Mouse (Mus musculus) hematopoietic stem cell, adult 5-6 weeks (primary cell): ENCODE data around the gene Eya2. TPM values are rescaled to one million over a fixed set of nuclear protein-coding genes. Genes with fewer than 3 reads are reported as not detected.
"Not testable (repeated sequence)": the region's sequence is repeated elsewhere in the genome, so short reads cannot be mapped to it uniquely, and the experiment has no call there.

Experiments used
- ATAC-seq, 2 experiments: fragments of 125-278 bp in 1 of 2; replicated peaks in 1 of 2; 2 replicates each; pipeline ENCODE4 v1.8.0; 2016 to 2017; ENCODE audit warnings: inconsistent platforms in 2 of 2, mild to moderate bottlenecking in 2 of 2, moderate number of reproducible peaks in 2 of 2, low read depth in 1 of 2, moderate TSS enrichment in 1 of 2; ENCODE audit not compliant: low FRiP score in 2 of 2, poor library complexity in 2 of 2, severe bottlenecking in 2 of 2, insufficient read depth in 1 of 2, low TSS enrichment in 1 of 2
- total RNA-seq: library from RNA; stranded (forward); fragments of 172-1452, 232-1000 nt; gene quantifications from 2 replicates; pipeline ENCODE4 v1.2.3, GENCODE M21; 2017

The Eya2 gene
- total RNA-seq = 32.9 and 38.1 TPM in 2 replicates

DNA sequence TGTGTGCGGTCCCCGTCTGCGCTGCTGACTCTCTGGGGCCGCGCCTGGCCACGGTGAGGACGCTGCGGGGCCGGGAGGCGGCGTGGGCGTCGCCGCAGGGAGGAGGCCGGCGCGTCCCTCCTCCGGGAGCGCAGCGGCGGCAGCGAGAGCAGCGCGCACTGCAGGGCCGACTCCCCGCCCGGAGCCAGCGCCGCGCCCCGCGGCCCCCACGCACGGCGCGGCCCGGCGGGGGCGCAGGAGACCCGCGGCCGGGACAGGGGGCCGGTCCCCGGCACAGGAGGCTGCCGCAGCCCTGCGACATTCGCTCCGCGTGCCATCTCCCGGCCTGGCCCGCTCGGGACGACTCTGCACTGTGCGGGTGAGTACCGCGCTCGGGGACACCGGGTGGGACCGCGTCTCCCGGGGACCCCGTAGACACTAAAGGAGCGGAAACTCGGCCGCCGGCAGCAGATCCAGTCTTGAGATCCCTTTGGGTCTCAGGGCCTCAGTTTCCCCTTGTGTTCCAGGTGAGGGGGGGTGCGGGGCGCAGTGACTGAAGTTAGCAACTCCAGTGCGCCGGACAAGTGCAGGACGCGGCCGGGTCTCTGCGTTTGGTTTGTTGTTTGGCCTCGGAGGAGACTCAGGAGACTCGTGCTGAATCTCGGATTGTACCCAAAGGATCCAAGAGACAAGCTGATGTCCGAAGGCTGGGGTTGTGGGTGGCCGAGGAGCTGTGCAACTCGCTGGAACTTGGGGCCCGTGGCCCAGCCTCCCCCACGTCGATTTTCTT lies at the start of gene Eya2:
Gene Eya2 (plus strand): TSS at position 126 of the 769 bp plus-strand sequence.
- ATAC-seq = 0 out of 4 replicates have a peak, but pooled peaks of 1 of the 2 experiments have one; percentile 12

DNA sequence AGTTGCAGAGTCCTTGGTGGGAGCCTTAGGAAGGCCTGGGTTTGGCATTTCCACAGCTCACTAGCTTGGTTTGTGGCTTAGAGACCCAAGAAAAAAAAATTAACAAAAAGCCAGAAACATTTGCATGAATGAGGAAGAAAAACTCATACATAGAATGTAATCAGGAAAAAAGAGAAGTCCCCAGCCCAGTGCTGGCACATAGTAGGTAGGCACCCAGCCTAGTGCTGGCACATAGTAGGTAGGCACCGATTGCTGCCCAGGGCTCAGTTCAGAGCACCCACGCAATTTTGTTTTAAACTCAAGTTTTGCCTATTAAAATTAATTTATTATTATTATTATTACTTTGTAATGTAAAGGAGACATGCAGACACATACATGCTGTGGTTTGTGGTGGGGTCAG lies 49.1 kb upstream of the Eya2 start:
- ATAC-seq = no peak

DNA sequence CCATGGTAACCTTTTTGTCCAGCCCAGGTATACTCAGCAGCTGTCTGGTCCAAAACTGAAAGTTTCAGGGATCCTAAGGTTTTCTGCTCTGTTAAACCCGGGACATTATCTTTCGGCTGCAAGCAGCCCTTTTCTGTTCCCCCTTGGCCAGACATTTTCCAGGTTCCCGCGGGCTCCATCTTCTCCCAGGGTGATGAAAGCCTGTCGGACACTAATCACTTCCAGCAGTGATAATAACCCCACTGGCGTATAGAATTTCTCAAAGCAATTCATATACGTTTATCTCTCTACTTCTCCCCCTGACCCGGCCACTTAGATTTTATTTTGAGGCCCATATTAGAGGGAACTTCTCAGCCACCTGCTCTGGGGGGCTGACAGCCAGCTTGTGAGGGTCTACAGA lies 48.5 kb upstream of the Eya2 start:
- no peak for ATAC-seq

DNA sequence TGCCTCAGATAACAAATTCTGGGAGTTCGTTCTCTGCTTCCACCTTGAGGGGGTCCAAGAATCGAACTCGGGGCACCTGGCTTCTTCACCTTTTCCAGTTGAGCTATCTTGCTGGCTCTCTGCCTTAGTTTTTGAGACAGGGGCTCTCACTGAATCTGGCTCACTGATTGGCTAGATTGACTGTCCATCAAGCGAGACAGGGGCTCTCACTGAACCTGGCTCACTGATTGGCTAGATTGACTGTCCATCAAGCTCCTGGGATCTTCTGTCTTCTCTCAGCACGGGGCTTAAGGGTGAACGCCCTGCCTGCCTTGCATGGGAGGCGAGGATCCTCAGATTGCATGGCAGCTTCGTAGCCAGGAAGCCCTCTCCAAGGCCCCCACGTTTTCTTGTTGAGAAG lies 47.4 kb upstream of the Eya2 start:
- no peak for ATAC-seq

DNA sequence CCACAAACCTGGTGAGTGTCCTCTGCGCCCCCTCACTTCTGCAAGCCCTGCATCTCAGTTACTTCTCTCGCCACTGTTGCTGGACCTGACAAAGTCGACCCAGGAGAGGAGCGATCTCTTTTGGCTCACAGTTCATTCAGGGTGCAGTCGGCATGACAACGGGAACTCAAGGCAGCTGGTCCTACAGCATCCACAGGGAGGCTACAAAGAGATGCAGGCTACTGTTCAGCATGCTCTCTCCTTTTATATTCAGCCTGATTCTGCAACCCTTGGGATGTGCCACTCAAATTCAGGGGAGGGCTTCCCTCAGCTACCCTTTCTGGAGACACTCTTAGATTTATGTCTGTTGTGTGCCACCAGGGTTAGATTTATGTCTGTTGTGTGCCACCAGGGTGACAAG lies 46.2 kb upstream of the Eya2 start:
- no peak for ATAC-seq

DNA sequence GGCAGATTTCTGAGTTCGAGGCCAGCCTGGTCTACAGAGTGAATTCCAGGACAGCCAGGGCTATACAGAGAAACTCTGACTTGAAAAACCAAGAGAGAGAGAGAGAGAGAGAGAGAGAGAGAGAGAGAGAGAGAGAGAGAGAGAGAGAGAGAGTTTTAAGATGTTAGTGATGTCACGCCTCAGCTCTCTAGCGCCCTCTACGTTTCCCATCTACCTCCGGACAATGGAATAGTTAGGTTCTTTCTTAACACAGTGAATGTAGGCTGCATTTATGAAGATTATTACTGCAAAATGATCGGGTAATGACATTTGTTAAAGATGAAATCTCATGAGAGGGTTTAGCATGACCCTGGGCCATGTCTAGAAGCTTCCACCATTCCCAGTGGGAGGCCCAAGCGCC lies 44.4 kb upstream of the Eya2 start:
- ATAC-seq = not testable (repeated sequence)

DNA sequence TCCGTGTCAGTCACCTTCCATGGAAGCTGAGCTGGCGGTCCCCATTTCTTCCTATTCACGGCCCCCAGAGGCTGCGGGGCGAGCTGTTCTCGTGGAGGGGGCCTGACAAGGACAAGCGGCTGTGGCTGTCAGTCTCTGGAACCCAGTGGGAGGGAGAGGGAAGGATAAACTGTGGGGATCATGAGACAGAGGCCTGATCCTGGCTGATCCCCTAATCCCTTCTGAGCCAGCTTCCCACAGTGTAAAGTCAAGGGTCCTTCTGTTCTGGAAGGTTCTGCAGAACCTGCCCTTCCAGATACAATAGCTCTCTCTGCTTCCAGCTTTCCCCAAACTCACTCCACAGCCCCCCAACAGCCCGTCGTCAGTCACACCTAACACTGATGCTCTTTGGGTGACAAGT lies 40.8 kb upstream of the Eya2 start:
- ATAC-seq = no peak

DNA sequence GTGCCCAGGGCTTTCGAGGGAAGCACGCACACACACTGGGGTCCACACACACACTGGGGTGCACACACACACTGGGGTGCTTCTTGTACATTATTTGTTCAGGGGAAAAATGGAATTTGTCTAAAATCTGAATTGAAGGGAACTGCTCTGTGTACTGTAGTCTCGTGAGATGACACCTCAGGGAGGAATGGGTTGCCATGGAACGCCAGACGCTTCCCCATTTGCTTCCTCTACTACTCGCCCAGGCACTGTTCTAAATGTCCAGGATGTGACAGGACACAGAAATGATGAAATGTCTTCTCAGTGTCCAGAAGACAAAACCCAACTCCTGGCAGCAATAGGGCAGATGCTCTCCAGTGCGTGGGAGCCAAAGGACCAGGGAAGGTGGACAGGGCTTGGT lies 37.6 kb upstream of the Eya2 start:
- ATAC-seq = no peak

DNA sequence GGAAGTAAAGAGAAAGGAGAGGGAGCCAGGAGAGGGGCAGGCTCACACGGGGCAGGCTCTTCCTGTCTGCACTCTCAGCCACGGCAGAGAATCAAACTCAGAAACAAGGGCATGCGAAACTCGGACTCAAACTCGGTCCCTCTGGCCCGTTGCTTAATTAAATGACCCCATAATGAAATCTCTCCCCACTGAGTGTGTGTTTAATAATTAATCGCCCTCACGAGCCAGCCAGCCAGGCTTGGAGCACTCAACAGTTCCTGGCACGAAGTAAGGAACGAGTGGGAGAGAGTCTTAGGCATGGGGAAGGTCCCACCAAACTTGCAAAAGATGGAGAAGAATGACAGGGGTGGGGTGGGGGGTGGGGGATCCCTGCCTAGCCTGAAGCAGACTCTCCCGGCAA lies 35.9 kb upstream of the Eya2 start:
- ATAC-seq = no peak

DNA sequence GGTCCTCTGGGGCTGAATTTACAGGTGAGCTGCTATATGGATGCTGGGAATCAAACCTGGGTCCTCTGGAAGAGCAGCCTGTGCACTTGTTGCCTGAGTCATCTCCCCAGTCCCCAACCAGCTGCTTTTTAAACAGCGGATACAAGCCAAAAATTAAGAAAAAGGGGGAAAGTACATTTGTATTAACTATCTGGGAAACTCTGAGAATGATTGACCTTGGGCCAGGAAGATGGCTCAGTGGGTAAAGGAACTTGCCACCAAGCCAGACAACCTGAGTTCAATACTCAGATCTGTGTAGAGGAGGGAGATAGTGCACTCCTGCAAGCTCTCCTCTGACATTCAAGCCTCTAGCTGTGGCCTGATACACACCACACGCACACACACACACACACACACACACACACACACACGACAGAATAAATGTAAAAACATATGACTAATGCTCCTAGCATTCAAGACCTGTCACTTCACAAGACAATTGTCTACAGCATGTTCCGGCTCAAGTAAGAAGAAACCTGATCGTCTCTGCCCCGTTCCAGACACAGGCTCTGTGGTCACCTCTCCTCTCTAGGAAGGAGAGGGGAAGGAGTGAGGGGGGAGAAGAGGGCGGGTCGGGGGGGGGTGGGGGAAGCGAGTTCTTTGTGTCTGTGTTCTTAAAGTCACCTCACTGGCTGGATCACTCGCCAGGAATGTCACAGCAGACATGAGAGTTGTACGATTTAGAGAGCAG lies 35.2 kb upstream of the Eya2 start:
- ATAC-seq = no peak

DNA sequence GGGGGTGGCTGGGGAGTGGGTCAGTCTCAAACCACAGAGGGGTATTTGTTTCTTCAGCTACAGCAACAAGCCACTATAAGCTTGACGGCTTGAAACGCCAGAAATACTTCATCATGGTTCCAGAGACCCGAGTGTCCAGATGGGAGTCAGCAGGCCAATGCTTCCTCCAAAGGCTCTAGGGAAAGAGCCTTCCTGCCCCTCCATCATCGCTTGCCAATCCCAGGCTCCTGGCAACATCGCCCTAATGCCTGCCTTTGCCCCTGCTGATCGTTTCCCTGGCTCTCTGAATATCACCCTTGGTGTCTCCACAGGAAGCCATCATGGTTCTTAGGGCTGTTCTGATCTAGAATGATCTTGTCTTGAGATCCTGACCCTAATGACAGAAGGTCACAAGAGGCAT lies 33.0 kb upstream of the Eya2 start:
- no peak for ATAC-seq

DNA sequence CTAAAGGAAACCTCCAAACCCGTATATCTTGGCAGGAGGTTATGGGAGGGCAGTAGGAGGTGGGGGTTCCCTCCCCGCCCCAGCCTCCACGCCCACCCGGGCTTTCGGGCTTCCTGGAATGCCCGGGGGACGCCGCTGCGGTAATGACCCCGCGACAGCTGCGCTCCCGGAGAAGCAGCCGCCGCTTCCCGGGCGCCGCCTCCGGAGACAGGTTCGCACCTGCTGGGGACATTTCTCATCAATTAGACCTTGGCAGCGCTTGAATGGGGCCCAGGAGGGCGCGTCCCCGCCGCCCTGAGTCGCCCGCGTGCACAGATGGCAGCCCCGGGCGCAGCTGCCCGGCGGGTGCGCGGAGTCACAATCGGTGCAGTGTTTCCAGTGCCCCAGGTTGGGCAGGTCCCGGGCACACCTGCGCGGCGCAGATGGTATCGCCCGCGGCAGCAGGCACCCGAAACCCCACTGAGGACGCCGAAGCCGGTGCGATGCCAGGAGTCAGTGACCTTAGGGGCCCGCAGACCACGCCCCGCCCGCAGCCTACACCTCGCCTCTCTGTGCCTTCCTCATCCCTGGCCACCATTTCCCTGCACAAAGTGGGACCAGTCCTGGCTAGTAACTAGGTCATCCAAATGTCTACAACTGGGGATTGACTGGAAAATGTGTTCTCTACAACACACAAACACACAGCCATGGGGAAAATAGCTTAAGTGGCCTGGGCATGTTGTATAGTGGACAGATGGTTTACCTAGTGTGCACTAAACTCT lies 31.4 kb upstream of the Eya2 start:
- ATAC-seq = peak; percentile 14 to 49; a peak in 1 of 4 replicates

DNA sequence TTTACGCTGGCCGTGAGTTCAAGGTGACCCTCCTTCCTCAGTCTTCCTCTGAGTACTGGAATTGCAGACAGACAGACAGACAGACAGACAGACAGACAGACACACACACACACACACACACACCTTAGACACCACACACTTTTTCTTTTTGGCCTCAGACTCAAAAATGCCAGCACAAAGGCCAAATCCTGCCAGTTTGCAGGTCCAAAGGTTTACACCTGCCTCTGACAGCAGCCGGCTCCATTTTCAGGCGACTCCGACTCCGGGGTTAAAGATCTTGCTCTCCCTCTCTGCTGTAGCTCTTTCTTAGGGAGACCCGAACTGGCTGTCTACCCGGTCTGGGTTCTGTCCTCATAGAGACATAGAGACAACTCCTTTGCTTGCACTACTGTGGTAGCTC lies 30.7 kb upstream of the Eya2 start:
- ATAC-seq = no peak

DNA sequence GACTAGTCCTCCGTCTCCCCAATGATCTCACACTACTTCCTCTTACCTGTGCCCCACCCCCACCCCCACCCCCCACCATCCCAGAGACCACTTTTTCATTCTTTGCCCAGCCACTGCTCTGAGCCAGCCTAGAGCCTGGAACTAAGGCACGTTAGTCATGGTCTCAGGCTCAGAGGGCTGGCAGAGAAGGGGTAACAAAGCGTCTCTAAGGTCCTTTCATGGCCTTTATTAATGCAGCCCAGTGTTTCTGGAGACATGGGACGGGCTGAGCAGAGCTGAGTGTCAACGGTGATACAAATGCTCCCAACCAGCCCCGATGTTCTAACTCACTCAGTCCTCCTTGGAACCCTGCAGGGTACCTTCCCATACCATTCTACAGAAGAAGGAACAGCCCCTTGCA lies 30.2 kb upstream of the Eya2 start:
- no peak for ATAC-seq

DNA sequence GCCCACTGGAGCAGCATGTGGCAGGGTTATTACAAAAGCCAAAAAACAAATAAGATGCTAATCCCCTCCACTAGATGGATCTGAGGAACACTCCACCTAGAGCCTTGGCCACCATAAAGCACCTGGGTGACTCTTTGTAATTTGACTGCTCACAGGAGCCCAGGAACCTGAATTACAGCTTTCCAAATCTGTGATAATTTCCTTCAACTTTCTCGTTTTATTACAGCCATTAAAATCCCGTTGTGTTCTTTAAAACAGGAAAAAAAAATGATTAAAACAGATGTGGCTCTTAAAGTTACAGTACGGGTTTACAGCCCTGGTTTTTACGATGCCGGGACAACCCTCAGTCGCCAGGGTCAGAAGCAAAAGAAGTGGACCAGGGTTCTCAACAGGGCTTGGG lies 27.9 kb upstream of the Eya2 start:
- no peak for ATAC-seq

DNA sequence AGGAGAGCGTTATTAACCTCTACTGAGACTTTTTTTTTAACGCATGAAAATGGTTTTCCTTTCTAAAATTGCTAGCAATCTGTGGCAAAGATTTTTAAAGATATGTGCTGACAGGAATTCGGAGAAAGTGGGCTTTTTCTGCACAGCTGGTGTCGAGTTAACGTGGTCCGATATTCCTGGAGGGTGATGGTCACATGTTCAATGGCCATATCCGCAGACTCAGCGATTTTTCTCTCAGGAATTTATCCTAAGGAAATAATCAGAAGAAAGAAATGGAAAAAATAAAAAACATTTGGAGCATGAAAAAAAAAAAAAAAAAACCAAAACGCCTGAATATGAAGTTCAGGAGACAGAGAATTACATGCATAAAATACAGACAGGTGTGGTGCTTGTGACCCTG lies 27.0 kb upstream of the Eya2 start:
- no peak for ATAC-seq

DNA sequence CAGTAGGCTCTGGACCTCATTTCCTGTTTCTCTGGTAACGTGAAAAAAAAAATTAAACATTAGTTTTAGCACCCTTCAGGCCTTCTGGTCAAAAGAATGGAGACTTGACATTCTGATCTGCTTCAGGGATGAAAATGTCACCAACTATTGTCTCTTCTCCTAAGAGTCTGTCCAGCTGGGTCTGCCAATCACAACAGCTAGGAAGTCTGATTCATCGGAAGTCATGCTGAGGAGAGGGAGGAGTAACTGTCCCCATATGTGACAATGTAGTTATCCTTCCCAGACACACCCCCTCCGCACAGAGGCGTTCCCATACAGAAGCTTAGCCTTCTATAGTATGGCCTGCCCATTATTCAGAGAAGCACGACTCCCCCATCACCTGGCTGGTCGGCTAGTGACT lies 25.9 kb upstream of the Eya2 start:
- ATAC-seq = no peak

DNA sequence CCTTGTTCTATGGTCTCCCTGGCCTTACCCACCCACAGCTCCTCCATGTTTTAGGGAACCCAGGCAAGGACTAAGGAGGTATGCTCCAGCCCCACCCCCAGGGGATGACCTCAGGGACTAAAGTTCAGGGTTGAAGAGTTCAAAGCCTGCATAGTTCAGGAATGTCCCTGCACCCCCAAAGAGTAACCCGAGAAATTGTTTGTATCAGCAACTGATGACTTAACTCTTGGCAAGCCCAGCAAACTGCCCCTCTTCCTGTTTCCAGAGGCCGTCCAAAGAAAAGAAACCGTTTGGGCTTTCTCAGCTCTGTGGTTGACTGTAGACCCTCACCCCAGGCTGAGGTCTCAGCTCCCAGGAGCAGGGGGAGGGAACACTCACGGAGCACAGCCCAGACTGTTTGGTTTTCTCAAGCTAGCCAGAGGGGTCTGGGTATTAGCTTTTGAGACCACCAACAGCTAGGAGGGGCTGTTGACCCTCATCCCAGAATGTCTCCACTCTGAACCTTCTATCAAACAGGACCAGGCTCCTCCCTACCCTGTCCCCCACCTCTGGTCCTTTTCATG lies 23.5 kb upstream of the Eya2 start:
- no peak for ATAC-seq
